Mouse (Mus musculus) forebrain, embryonic 12.5 days (tissue): ENCODE measurements around the gene BC004004. TPM values are rescaled to one million over a fixed set of nuclear protein-coding genes. Genes with fewer than 3 reads are reported as not detected.
"Not testable (repeated sequence)": the region's sequence is repeated elsewhere in the genome, so short reads cannot be mapped to it uniquely, and the experiment has no call there.

Source experiments
- ATAC-seq: fragments of 200-750 bp; cut with Nextera tagmentation; 2 replicates; pipeline ENCODE4 v1.8.0; 2017; ENCODE audit warnings: moderate TSS enrichment; ENCODE audit not compliant: low FRiP score
- H3K27ac ChIP-seq: fragments of 300-500 bp; sonication (generic); 2 replicates; pipeline ENCODE4 v1.5.1; 2016; ENCODE audit warnings: mild to moderate bottlenecking
- H3K27me3 ChIP-seq: fragments of 300-500 bp; sonication (generic); 2 replicates; pipeline ENCODE4 v1.6.1; 2016; ENCODE audit warnings: mild to moderate bottlenecking
- H3K36me3 ChIP-seq: fragments of 300-500 bp; sonication (generic); replicated peaks from 2 replicates; pipeline ENCODE4 v1.6.1; 2016; ENCODE audit warnings: mild to moderate bottlenecking
- H3K4me1 ChIP-seq: fragments of 300-500 bp; sonication (generic); 2 replicates; pipeline ENCODE4 v1.6.1; 2016
- H3K4me2 ChIP-seq: fragments of 300-500 bp; sonication (generic); 2 replicates; pipeline ENCODE4 v1.6.1; 2016; ENCODE audit warnings: mild to moderate bottlenecking, moderate library complexity
- H3K4me3 ChIP-seq: fragments of 300-500 bp; sonication (generic); replicated peaks from 2 replicates; pipeline ENCODE4 v1.5.1; 2016; ENCODE audit warnings: mild to moderate bottlenecking
- H3K9ac ChIP-seq: fragments of 300-500 bp; sonication (generic); 2 replicates; pipeline ENCODE4 v1.6.1; 2016; ENCODE audit warnings: mild to moderate bottlenecking
- H3K9me3 ChIP-seq: fragments of 300-500 bp; sonication (generic); 2 replicates; pipeline ENCODE4 v1.6.1; 2016
- WGBS: fragments of 180-500 bp; shearing (Covaris S2); methylation state at CpG from one replicate; pipeline ENCODE4 v1.1.7; 2016; 5-methylcytosine and 5-hydroxymethylcytosine counted together
- polyA plus RNA-seq: library from polyadenylated mRNA; unstranded; fragments of >200 nt; fragmentation: Nextera tagmentation; extraction: Ambion mirVana; gene quantifications from 2 replicates; pipeline ENCODE4 v1.2.1, GENCODE M21; 2016

The BC004004 gene
- polyA plus RNA-seq, 1 experiment from 2014 or later, result 65.2 TPM

GRCm38 (mm10) chr17:29262259-29262649, 6.3 kb upstream of the BC004004 start:
- H3K9ac ChIP-seq, result peak overlapping the region; percentile 30; the same call in 1 of the 2 replicates
- H3K36me3 ChIP-seq, result peaks cover 38% of the 10 kb centered on the region
- peak overlapping the region; percentile 71 for H3K4me2 ChIP-seq
- no peaks in the 10 kb centered on the region for H3K27me3 ChIP-seq
- 0 out of 2 replicates have a peak overlapping the region, but pooled peaks have one; percentile 4 for H3K4me3 ChIP-seq
- H3K9me3 ChIP-seq, result no peaks in the 10 kb centered on the region
- no peak overlapping the region for H3K27ac ChIP-seq
- 53% methylated on average over 2 of the region's 2 CpGs for WGBS
- ATAC-seq, result no peak
- H3K4me1 ChIP-seq, result peaks cover 37% of the 10 kb centered on the region

- H3K4me3 ChIP-seq, result peak overlapping the region; percentile 86
These were observed 5.2 kb upstream of the BC004004 start for GRCm38 (mm10) chr17:29263417-29263816.

GRCm38 (mm10) chr17:29263840-29264633, 4.6 kb upstream of the BC004004 start, which contains the start of gene Ppil1:
TSS of gene Ppil1 (minus strand) at chr17:29264186.
- Histone ChIP-seq H3K9ac (peak within 1 kb of the TSS; percentile 78), H3K4me2 (peak within 1 kb of the TSS; percentile 71), H3K9me3 (no peaks in the 10 kb centered on the region), H3K4me3 (peak within 1 kb of the TSS; percentile 86), H3K27me3 (no peaks in the 10 kb centered on the region), H3K36me3 (peaks cover 22% of the 10 kb centered on the region), H3K27ac (peak within 1 kb of the TSS; percentile 99), H3K4me1 (peaks cover 44% of the 10 kb centered on the region)
- ATAC-seq, result peak; percentile 68
- 7% methylated on average over 38 of the region's 38 CpGs for WGBS

More at GRCm38 (mm10) chr17:29263417-29263816, 5.2 kb upstream of the BC004004 start:
- Histone ChIP-seq H3K4me2 (peak overlapping the region; percentile 71), H3K9ac (peak overlapping the region; percentile 78), H3K4me1 (peaks cover 44% of the 10 kb centered on the region), H3K9me3 (no peaks in the 10 kb centered on the region), H3K27me3 (no peaks in the 10 kb centered on the region), H3K36me3 (peaks cover 26% of the 10 kb centered on the region), H3K27ac (peak overlapping the region; percentile 99)
- no peak for ATAC-seq
- WGBS, result 2% methylated on average over 13 of the region's 14 CpGs

- peak overlapping the region; percentile 99; the same call in 1 of the 2 replicates for H3K27ac ChIP-seq
- 86% methylated on average over 5 of the region's 5 CpGs for WGBS
- peaks cover 45% of the 10 kb centered on the region for H3K4me1 ChIP-seq
- peaks cover 18% of the 10 kb centered on the region for H3K36me3 ChIP-seq
- no peaks in the 10 kb centered on the region for H3K27me3 ChIP-seq
- H3K9me3 ChIP-seq, result no peaks in the 10 kb centered on the region
- H3K4me2 ChIP-seq, result peak overlapping the region; percentile 71
- peak overlapping the region; percentile 78 for H3K9ac ChIP-seq
- H3K4me3 ChIP-seq, result peak overlapping the region; percentile 86
- no peak for ATAC-seq
These were observed 3.8 kb upstream of the BC004004 start for GRCm38 (mm10) chr17:29264760-29265159.

- WGBS, result 91% methylated on average over 2 of the region's 2 CpGs
- not testable (repeated sequence) for H3K9ac ChIP-seq, H3K36me3 ChIP-seq, H3K4me2 ChIP-seq, H3K27me3 ChIP-seq, H3K4me3 ChIP-seq, H3K27ac ChIP-seq, ATAC-seq, H3K9me3 ChIP-seq
- H3K4me1 ChIP-seq, result peaks cover 38% of the 10 kb centered on the region
These were observed 1.5 kb upstream of the BC004004 start for GRCm38 (mm10) chr17:29267040-29267439.

- 66% methylated on average over 6 of the region's 6 CpGs for WGBS
- Histone ChIP-seq H3K36me3 (no peaks in the 10 kb centered on the region), H3K9ac (peak overlapping the region; percentile 88), H3K9me3 (no peaks in the 10 kb centered on the region), H3K4me2 (peak overlapping the region; percentile 72), H3K27ac (peak overlapping the region; percentile 82; the same call in 1 of the 2 replicates), H3K27me3 (no peaks in the 10 kb centered on the region), H3K4me3 (peak overlapping the region; percentile 92), H3K4me1 (peaks cover 28% of the 10 kb centered on the region)
- ATAC-seq, result peak; percentile 39
These were observed 482 bp upstream of the BC004004 start for GRCm38 (mm10) chr17:29267931-29268681.

GRCm38 (mm10) chr17:29269349-29269706, 740 bp downstream of the BC004004 start:
- H3K9me3 ChIP-seq, result no peaks in the 10 kb centered on the region
- H3K4me2 ChIP-seq, result peak overlapping the region; percentile 72
- H3K4me1 ChIP-seq, result peaks cover 27% of the 10 kb centered on the region
- no peak for ATAC-seq
- H3K27me3 ChIP-seq, result no peaks in the 10 kb centered on the region
- no peaks in the 10 kb centered on the region for H3K36me3 ChIP-seq
- 22% methylated on average over 10 of the region's 10 CpGs for WGBS
- H3K4me3 ChIP-seq, result peak overlapping the region; percentile 92
- peak overlapping the region; percentile 88 for H3K9ac ChIP-seq
- peak overlapping the region; percentile 82 for H3K27ac ChIP-seq

- no peak overlapping the region for H3K4me3 ChIP-seq
- H3K4me1 ChIP-seq, result peaks cover 22% of the 10 kb centered on the region
- H3K9ac ChIP-seq, result no peak overlapping the region
- H3K9me3 ChIP-seq, result no peaks in the 10 kb centered on the region
- no peaks in the 10 kb centered on the region for H3K27me3 ChIP-seq
- 95% methylated on average over 9 of the region's 9 CpGs for WGBS
- ATAC-seq, result no peak
- no peak overlapping the region; the same call in 1 of the 2 replicates for H3K4me2 ChIP-seq
- H3K36me3 ChIP-seq, result no peaks in the 10 kb centered on the region
- H3K27ac ChIP-seq, result no peak overlapping the region
These were observed 1.6 kb downstream of the BC004004 start for GRCm38 (mm10) chr17:29270148-29270698.

- Histone ChIP-seq H3K27me3 (no peaks in the 10 kb centered on the region), H3K4me3 (no peak overlapping the region), H3K4me2 (no peak overlapping the region), H3K9me3 (no peaks in the 10 kb centered on the region), H3K4me1 (peaks cover 18% of the 10 kb centered on the region), H3K36me3 (0 out of 2 replicates have a peak, but pooled peaks cover 3% of the 10 kb centered on the region), H3K27ac (no peak overlapping the region), H3K9ac (no peak overlapping the region)
- WGBS, result 89% methylated on average over 7 of the region's 7 CpGs
- ATAC-seq, result no peak
These were observed 4.6 kb downstream of the BC004004 start for GRCm38 (mm10) chr17:29273156-29273555.

GRCm38 (mm10) chr17:29273889-29274288, 5.3 kb downstream of the BC004004 start:
- H3K9ac ChIP-seq, result no peak overlapping the region
- H3K27ac ChIP-seq, result no peak overlapping the region
- H3K4me2 ChIP-seq, result no peak overlapping the region
- no peak for ATAC-seq
- H3K27me3 ChIP-seq, result no peaks in the 10 kb centered on the region
- H3K4me1 ChIP-seq, result peaks cover 16% of the 10 kb centered on the region
- WGBS, result 91% methylated on average over 11 of the region's 11 CpGs
- H3K4me3 ChIP-seq, result no peak overlapping the region
- H3K36me3 ChIP-seq, result peaks cover 10% of the 10 kb centered on the region; the same call in 1 of the 2 replicates
- no peaks in the 10 kb centered on the region for H3K9me3 ChIP-seq

- H3K4me3 ChIP-seq, result no peak overlapping the region
- 91% methylated on average over 5 of the region's 5 CpGs for WGBS
- H3K4me2 ChIP-seq, result no peak overlapping the region
- peaks cover 14% of the 10 kb centered on the region for H3K4me1 ChIP-seq
- ATAC-seq, result no peak
- no peak overlapping the region for H3K9ac ChIP-seq
- H3K36me3 ChIP-seq, result peaks cover 36% of the 10 kb centered on the region
- H3K9me3 ChIP-seq, result no peaks in the 10 kb centered on the region
- H3K27ac ChIP-seq, result no peak overlapping the region
- no peaks in the 10 kb centered on the region for H3K27me3 ChIP-seq
These were observed 11.8 kb downstream of the BC004004 start for GRCm38 (mm10) chr17:29280422-29280821.

GRCm38 (mm10) chr17:29281541-29281940, 13.0 kb downstream of the BC004004 start:
- WGBS, result 76% methylated on average over 5 of the region's 5 CpGs

More at GRCm38 (mm10) chr17:29281541-29281940, 13.0 kb downstream of the BC004004 start:
- H3K4me3 ChIP-seq, result no peak overlapping the region
- peak overlapping the region; percentile 83; the same call in 1 of the 2 replicates for H3K27ac ChIP-seq
- no peaks in the 10 kb centered on the region for H3K27me3 ChIP-seq
- no peak overlapping the region for H3K9ac ChIP-seq
- no peak for ATAC-seq
- no peaks in the 10 kb centered on the region for H3K9me3 ChIP-seq
- peaks cover 14% of the 10 kb centered on the region for H3K4me1 ChIP-seq
- H3K4me2 ChIP-seq, result no peak overlapping the region
- H3K36me3 ChIP-seq, result peaks cover 45% of the 10 kb centered on the region
